In the genomic region with DNA sequence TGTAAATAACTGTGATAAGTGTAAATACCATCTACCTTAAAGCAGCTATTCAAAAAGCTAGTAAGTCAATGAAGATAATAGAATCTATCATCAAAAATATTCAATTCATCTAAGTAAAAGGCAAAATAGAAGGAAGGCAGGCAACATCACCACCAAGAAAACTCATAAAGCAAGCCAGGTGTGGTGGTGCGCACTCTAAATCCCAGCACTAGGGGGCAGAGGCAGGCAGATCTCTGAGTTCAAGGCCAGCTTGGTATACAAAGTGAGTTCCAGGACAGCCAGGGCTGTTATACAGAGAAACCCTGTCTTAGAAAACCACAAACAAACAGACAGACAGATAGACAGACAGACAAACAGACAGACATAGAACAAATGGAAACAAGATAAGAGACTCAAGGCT, we compare ENCODE assay signal across 15 mouse cellular contexts.
DNase-seq lines count a peak whose midpoint lies in the region; TF ChIP-seq lines count a peak whose summit lies in the region.
"Had no signal": no experiment of that assay in that cellular context is flagged by ENCODE, and none has a peak within 500 bp of the region (broad histone marks: within the 10 kb centered on the region; RNA-seq: fewer than 3 reads in every experiment).

No protein-coding gene starts in this region.

- H3K9me3 ChIP-seq in heart, embryonic 10.5 days: no peaks in the 10 kb centered on the region
- H3K9me3 ChIP-seq: embryonic facial prominence, embryonic 12.5 days; kidney, embryonic 15.5 days; liver, embryonic 13.5 days had no signal

- no peak overlapping the region for H3K4me3 ChIP-seq in heart, embryonic 10.5 days
- no peak overlapping the region for H3K4me3 ChIP-seq in left cerebral cortex, adult 2 months
- H3K4me3 ChIP-seq: embryonic facial prominence, embryonic 12.5 days; kidney, embryonic 15.5 days; liver, embryonic 13.5 days; myocyte had no signal

- H3K36me3 ChIP-seq in heart, embryonic 10.5 days: no peaks in the 10 kb centered on the region
- H3K36me3 ChIP-seq: embryonic facial prominence, embryonic 12.5 days; kidney, embryonic 15.5 days; liver, embryonic 13.5 days had no signal

- DNase-seq in heart, adult 11 months: peak; percentile 52
- DNase-seq in heart, embryonic 10.5 days (ENCODE audit: low spot score): no peak
- no peak for DNase-seq in left cerebral cortex, adult 2 months (ENCODE audit: extremely low spot score in 1 of 2, low spot score in 2 of 2)
- no peak for DNase-seq in left cerebral cortex, postnatal 25 days (ENCODE audit: low spot score in 2 of 2)
- DNase-seq in A20 (ENCODE audit: low read depth, low spot score): peak; percentile 20
- peak; percentile 9 for DNase-seq in R1 (ENCODE audit: low read depth, low spot score)
- DNase-seq in spleen, postnatal 10 days (ENCODE audit: low spot score in 2 of 2): no peak
- DNase-seq in layer of hippocampus, postnatal 36 days: no peak
- DNase-seq: cerebellum, postnatal 36 days; heart, postnatal 10 days; liver, embryonic 13.5 days; lung, postnatal 4 days had no signal

- 91% methylated on average over 1 of the region's 1 CpGs for whole genome bisulfite sequencing in heart, embryonic 10.5 days

- no peaks in the 10 kb centered on the region for H3K27me3 ChIP-seq in heart, embryonic 10.5 days (ENCODE audit: insufficient read depth, poor library complexity, severe bottlenecking)
- H3K27me3 ChIP-seq: embryonic facial prominence, embryonic 12.5 days; kidney, embryonic 15.5 days; liver, embryonic 13.5 days had no signal

- H3K4me1 ChIP-seq in heart, embryonic 10.5 days: peaks cover 33% of the 10 kb centered on the region
- H3K4me1 ChIP-seq: liver, embryonic 13.5 days had no signal

- H3K27ac ChIP-seq in heart, embryonic 10.5 days: no peak overlapping the region
- H3K27ac ChIP-seq in left cerebral cortex, adult 2 months: no peak overlapping the region
- H3K27ac ChIP-seq: embryonic facial prominence, embryonic 12.5 days; kidney, embryonic 15.5 days; liver, embryonic 13.5 days had no signal

- peak; percentile 41 for TF ChIP-seq CTCF in left cerebral cortex, adult 2 months (IDR thresholded peaks at IDR 0.05)

- intact Hi-C loops in left cerebral cortex, adult 2 months (cut with DNase I): no loop called here
- intact Hi-C loops in left cerebral cortex, postnatal 25 days (cut with DNase I): no loop called here

Comparison
In these comparisons a context has a peak if more than half of its experiments do, and no peak if none do; other contexts are left out.
1. DNase-seq: peak in heart, adult 11 months (single experiment), A20 (single experiment) and R1 (single experiment); none in heart, embryonic 10.5 days (single experiment), left cerebral cortex, adult 2 months (0 of 2), left cerebral cortex, postnatal 25 days (0 of 2), spleen, postnatal 10 days (0 of 2) and layer of hippocampus, postnatal 36 days (0 of 2).